Mouse (Mus musculus): ENCODE data around the gene Baiap3. TPM values are rescaled to one million over a fixed set of nuclear protein-coding genes. Genes with fewer than 3 reads are reported as not detected.

The Baiap3 gene
- total and polyA plus RNA-seq, 2 experiments = 0.18 to 0.43 TPM

GRCm38 (mm10) chr17:25285033-25285432 lies 28.9 kb upstream of the Baiap3 start:
- peak; percentile 67 for DNase-seq (ENCODE audit: extremely low read depth, low read depth, low spot score)
- H3K36me3 ChIP-seq (ENCODE audit: control insufficient read depth, insufficient read depth, low read length) = no peaks in the 10 kb centered on the region
- WGBS = 26% methylated on average over 3 of the region's 3 CpGs
- peaks cover 4% of the 10 kb centered on the region; the same call in 1 of the 2 replicates for H3K4me1 ChIP-seq (ENCODE audit: control insufficient read depth, insufficient read depth, low read length)
- no peak overlapping the region for H3K4me3 ChIP-seq (ENCODE audit: insufficient read depth, low read depth, low read length)
- no peaks in the 10 kb centered on the region for H3K79me2 ChIP-seq (ENCODE audit: control insufficient read depth, insufficient read depth, low read length)
- H3K9ac ChIP-seq (ENCODE audit: low read depth, low read length) = no peak overlapping the region
- no peaks in the 10 kb centered on the region for H3K27me3 ChIP-seq (ENCODE audit: control insufficient read depth, insufficient read depth, low read length)
- TF ChIP-seq POLR2A (IDR thresholded peaks at IDR 0.05; ENCODE audit: extremely low read depth, insufficient read depth, low read length) (no peak), CTCF (IDR thresholded peaks at IDR 0.05; ENCODE audit: low read depth, low read length) (peak; percentile 85)
- no peak overlapping the region for H3K27ac ChIP-seq (replicated peaks; ENCODE audit: insufficient read depth, low read depth, low read length)

GRCm38 (mm10) chr17:25282133-25282532 lies 26.0 kb upstream of the Baiap3 start:
- Histone ChIP-seq H3K27me3 (ENCODE audit: control insufficient read depth, insufficient read depth, low read length) (no peaks in the 10 kb centered on the region), H3K9ac (ENCODE audit: low read depth, low read length) (peak overlapping the region; percentile 62), H3K36me3 (ENCODE audit: control insufficient read depth, insufficient read depth, low read length) (no peaks in the 10 kb centered on the region), H3K4me3 (ENCODE audit: insufficient read depth, low read depth, low read length) (peak overlapping the region; percentile 26; the same call in 1 of the 2 replicates), H3K27ac (replicated peaks; ENCODE audit: insufficient read depth, low read depth, low read length) (peak overlapping the region; percentile 93), H3K4me1 (ENCODE audit: control insufficient read depth, insufficient read depth, low read length) (peaks cover 4% of the 10 kb centered on the region; the same call in 1 of the 2 replicates), H3K79me2 (ENCODE audit: control insufficient read depth, insufficient read depth, low read length) (no peaks in the 10 kb centered on the region)
- DNase-seq (ENCODE audit: extremely low read depth, low read depth, low spot score) = peak; percentile 99
- WGBS = 7% methylated on average over 11 of the region's 11 CpGs
- TF ChIP-seq CTCF (IDR thresholded peaks at IDR 0.05; ENCODE audit: low read depth, low read length) (no peak), POLR2A (IDR thresholded peaks at IDR 0.05; ENCODE audit: extremely low read depth, insufficient read depth, low read length) (0 out of 2 replicates have a peak, but pooled peaks have one; percentile 29)

GRCm38 (mm10) chr17:25275833-25276232 lies 19.7 kb upstream of the Baiap3 start:
- peaks cover 28% of the 10 kb centered on the region for H3K4me1 ChIP-seq (ENCODE audit: control insufficient read depth, insufficient read depth, low read length)
- H3K4me3 ChIP-seq (ENCODE audit: insufficient read depth, low read depth, low read length) = no peak overlapping the region
- peaks cover 21% of the 10 kb centered on the region for H3K79me2 ChIP-seq (ENCODE audit: control insufficient read depth, insufficient read depth, low read length)
- TF ChIP-seq POLR2A (IDR thresholded peaks at IDR 0.05; ENCODE audit: extremely low read depth, insufficient read depth, low read length) = no peak
- no peak for TF ChIP-seq CTCF (IDR thresholded peaks at IDR 0.05; ENCODE audit: low read depth, low read length)
- 100% methylated on average over 3 of the region's 3 CpGs for WGBS
- H3K27ac ChIP-seq (replicated peaks; ENCODE audit: insufficient read depth, low read depth, low read length) = peak overlapping the region; percentile 69
- H3K9ac ChIP-seq (ENCODE audit: low read depth, low read length) = no peak overlapping the region
- H3K27me3 ChIP-seq (ENCODE audit: control insufficient read depth, insufficient read depth, low read length) = no peaks in the 10 kb centered on the region
- DNase-seq (ENCODE audit: extremely low read depth, low read depth, low spot score) = no peak
- no peaks in the 10 kb centered on the region for H3K36me3 ChIP-seq (ENCODE audit: control insufficient read depth, insufficient read depth, low read length)

GRCm38 (mm10) chr17:25274571-25275346 lies 18.6 kb upstream of the Baiap3 start, which contains the start of gene Ube2i:
Gene Ube2i, minus strand, starts transcription at chr17:25274622.
- WGBS = 36% methylated on average over 9 of the region's 9 CpGs
- H3K27me3 ChIP-seq (ENCODE audit: control insufficient read depth, insufficient read depth, low read length) = no peaks in the 10 kb centered on the region
- peak; percentile 64 for DNase-seq (ENCODE audit: extremely low read depth, low read depth, low spot score)
- H3K4me1 ChIP-seq (ENCODE audit: control insufficient read depth, insufficient read depth, low read length) = peaks cover 34% of the 10 kb centered on the region
- H3K36me3 ChIP-seq (ENCODE audit: control insufficient read depth, insufficient read depth, low read length) = no peaks in the 10 kb centered on the region
- TF ChIP-seq CTCF (IDR thresholded peaks at IDR 0.05; ENCODE audit: low read depth, low read length) (no peak), POLR2A (IDR thresholded peaks at IDR 0.05; ENCODE audit: extremely low read depth, insufficient read depth, low read length) (no peak)
- peak within 1 kb of the TSS; percentile 91 for H3K4me3 ChIP-seq (ENCODE audit: insufficient read depth, low read depth, low read length)
- peaks cover 24% of the 10 kb centered on the region for H3K79me2 ChIP-seq (ENCODE audit: control insufficient read depth, insufficient read depth, low read length)
- peak within 1 kb of the TSS; percentile 92 for H3K9ac ChIP-seq (ENCODE audit: low read depth, low read length)
- H3K27ac ChIP-seq (replicated peaks; ENCODE audit: insufficient read depth, low read depth, low read length) = peak within 1 kb of the TSS; percentile 96

- TF ChIP-seq POLR2A (IDR thresholded peaks at IDR 0.05; ENCODE audit: extremely low read depth, insufficient read depth, low read length) = 0 out of 2 replicates have a peak, but pooled peaks have one; percentile 35
- peak; percentile 80 for TF ChIP-seq CTCF (IDR thresholded peaks at IDR 0.05; ENCODE audit: low read depth, low read length)
Measured at GRCm38 (mm10) chr17:25273706-25274501, 17.7 kb upstream of the Baiap3 start.

More at GRCm38 (mm10) chr17:25273706-25274501, 17.7 kb upstream of the Baiap3 start:
- peak; percentile 98 for DNase-seq (ENCODE audit: extremely low read depth, low read depth, low spot score)
- peak overlapping the region; percentile 91 for H3K4me3 ChIP-seq (ENCODE audit: insufficient read depth, low read depth, low read length)
- WGBS = under 1% methylated on average over 43 of the region's 45 CpGs
- H3K36me3 ChIP-seq (ENCODE audit: control insufficient read depth, insufficient read depth, low read length) = peaks cover under 1% of the 10 kb centered on the region; the same call in 1 of the 2 replicates
- no peaks in the 10 kb centered on the region for H3K27me3 ChIP-seq (ENCODE audit: control insufficient read depth, insufficient read depth, low read length)
- peak overlapping the region; percentile 96 for H3K27ac ChIP-seq (replicated peaks; ENCODE audit: insufficient read depth, low read depth, low read length)
- peak overlapping the region; percentile 92 for H3K9ac ChIP-seq (ENCODE audit: low read depth, low read length)
- peaks cover 34% of the 10 kb centered on the region for H3K4me1 ChIP-seq (ENCODE audit: control insufficient read depth, insufficient read depth, low read length)
- H3K79me2 ChIP-seq (ENCODE audit: control insufficient read depth, insufficient read depth, low read length) = peaks cover 30% of the 10 kb centered on the region

Measured in liver, adult 2 months (tissue).